Mouse (Mus musculus) 3134 (cell line): ENCODE measurements around the gene Tmem185b.

ENCODE experiments used
- DNase-seq: peaks from one replicate; pipeline ENCODE4 v3.0.0-alpha.2; 2011; ENCODE audit warnings: low spot score; ENCODE audit not compliant: insufficient read length; ENCODE audit errors: extremely low read depth

Tmem185b gene

DNA sequence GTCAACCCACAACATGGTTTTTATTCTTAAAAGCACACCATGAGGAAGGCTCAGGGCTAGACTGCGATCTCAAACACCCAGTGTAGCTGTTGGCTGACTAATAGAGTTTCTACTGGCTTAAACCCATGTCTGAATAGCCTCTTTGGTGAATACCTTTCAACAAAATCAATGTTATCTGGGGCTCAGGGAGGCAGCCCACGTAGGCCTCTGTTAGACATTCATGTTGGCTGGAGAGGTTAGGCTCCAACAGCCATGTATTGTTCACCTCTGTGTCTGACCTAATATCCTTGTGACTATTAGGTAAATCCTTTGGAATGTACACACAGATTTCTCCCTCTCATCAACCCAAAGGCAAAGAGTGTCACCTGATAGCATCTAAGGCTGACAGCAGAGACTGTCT lies 10.2 kb downstream of the Tmem185b start:
- DNase-seq = no peak

DNA sequence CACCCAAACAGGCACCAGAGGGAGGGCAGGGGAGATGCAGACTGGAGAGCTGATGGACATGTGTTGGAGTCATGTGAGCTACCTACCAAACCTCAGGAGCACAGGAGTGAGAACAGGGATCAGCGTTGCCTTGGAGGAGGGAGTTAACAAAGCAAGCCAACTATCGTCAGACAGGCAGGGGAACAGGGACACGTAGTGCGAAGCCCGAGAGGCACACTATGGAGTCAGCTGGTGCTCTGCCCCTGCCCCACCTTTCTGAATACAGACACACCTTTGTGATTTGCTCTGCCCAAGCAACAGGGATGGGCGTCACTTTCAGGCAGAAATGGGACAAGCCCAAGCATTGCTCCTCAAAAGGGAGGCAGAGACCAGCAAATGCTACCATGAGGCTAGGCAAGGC lies 11.7 kb downstream of the Tmem185b start:
- no peak for DNase-seq

DNA sequence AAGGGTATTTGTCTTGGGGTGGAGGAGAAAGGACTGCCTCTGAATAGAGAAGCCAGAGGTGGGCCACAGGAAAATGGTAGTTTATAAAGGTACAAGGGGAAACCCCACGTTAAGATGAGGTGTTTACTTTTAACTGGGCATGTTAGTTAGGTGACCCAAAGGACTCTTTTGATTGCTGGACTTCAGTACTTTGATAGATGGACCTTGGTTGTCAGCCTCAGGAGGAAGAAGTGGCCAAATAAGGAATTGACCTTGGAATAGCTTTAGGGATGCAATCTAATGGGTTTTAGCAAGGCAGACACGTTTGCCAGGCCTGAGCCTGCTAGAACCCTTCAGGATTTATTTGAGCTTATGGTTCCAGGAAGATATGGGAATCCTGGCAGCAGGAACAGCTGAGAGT lies 13.3 kb downstream of the Tmem185b start:
- no peak for DNase-seq

DNA sequence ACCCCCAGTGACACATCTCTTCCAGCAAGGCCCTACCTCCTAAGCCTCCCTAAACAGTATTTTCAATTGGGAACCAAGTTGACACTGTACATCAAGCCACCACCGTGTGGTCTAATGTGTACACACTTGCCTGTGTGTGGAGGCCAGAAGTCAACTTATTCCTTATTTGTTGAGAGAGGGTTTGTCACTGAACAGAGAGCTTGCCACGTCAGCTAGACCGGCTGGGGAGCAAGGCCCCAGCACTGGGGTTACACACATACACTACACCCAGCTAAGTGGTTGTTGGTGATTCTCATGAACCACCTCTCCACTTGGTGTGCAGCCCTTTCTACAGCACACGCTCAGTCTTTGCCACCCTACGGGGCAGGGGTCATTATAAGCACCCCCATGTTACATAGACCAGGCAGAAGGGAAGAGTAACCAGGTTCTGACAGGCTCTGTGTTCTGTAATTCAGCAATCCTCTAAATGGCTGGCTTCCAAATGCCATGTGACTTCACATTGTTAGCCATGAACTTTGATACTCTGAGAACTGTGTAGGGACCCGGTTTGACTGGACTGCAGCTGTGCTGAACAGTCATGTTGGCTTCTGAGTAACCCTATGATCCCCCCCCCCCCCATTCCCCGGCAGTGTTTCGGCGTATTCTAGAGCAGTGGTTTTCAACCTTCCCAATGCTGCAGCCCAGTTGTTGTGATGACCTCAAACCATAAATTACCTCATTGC lies 15.0 kb downstream of the Tmem185b start:
- no peak for DNase-seq

DNA sequence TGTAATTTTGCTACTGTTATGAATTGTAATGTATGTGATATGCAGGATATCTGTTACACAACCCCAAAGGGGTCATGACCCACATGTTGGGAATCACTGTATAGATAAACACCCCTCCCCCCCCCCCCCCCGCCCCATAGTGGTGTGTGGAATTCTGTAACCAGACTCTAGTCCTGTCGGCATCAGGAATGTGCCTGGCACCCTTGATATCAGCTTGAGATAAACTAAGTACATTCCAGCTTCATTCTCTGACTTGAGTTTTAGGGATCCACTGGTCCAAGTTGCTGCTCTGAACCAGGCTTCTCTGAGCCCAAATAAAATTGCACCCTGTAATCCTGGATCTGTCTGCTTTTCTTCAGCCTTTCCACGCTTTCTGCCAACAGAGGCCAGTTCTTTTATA lies 15.6 kb downstream of the Tmem185b start:
- DNase-seq = no peak

DNA sequence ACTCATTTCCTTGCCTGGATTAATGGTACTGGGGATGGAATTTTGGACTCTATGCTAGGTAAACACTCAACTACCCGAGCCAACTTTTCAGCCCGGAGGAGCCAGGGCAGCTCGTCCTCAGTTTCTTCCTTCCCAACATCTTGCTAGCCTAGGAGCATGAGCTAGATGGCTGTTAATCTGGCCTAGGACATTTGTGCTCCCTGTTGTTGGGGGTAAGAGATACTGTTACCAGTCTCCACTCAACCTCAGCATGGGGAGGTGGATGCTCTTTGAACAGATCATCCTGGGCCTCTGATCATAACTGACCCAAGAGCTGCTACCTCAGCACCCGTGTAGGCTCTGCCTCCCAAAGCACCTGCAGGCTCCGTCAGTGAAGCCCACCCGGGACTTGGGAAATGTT lies 17.4 kb downstream of the Tmem185b start:
- no peak for DNase-seq

DNA sequence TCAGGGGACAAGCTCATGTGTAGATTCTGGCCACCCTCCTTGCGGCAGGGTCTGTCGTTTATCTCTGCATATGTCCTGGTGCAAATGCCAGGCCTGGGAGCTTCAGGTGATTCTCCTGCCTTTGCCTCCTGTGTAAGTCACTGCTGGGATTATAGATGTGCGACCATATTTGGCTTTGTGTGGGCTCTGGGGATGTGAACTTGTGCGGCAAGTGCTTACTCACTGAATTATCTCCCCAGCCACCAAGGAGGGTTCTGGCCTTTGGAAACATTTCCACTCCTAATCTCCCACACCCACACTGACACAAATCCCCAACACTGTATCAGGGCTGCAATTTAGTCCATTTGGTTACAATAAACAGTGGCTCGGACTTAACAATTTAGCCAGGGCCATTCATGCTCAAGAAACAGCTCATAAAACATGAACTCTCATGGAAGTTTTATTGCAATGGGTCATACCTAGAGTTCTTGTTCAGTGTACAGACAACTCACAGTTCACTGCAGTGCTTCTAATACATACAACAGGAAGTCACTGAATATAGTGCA lies 18.7 kb downstream of the Tmem185b start:
- DNase-seq = no peak

DNA sequence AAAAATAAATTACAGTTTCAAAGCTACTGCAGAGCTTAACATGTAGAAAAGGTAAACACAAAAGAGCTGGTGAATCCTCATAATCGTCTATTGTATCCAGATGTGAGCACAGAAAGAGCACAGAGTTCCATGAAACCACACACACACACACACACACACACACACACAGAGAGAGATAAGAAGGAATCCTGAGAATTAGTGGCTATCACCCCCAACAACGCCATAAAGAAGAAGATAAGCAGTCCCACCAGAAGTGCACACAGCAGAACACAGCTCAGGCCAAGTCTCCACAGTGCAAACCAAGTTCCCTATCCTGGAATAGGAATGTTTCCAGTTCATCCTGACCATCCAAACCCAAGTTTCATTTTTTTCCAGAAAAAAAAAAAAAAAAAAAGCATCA lies 19.2 kb downstream of the Tmem185b start:
- no peak for DNase-seq

DNA sequence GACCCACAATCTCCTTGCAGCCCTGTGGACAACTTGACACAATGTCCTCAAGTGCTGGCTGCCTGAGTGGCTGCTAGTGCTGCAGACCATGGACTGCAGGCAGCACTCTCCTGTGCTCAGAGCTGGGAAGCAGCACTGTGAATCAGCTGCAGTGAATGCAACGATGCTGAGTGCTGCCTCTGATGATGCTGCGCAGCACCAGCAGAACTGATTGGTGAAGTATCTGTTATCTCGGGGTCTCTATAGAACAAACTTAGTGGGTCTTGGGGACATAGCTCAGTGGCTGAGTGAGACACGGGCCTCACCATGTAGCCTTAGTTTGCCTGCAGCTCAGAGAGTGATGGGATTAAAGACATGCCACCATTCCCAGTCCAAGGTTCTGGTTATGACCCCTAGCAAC lies 19.7 kb downstream of the Tmem185b start:
- no peak for DNase-seq

DNA sequence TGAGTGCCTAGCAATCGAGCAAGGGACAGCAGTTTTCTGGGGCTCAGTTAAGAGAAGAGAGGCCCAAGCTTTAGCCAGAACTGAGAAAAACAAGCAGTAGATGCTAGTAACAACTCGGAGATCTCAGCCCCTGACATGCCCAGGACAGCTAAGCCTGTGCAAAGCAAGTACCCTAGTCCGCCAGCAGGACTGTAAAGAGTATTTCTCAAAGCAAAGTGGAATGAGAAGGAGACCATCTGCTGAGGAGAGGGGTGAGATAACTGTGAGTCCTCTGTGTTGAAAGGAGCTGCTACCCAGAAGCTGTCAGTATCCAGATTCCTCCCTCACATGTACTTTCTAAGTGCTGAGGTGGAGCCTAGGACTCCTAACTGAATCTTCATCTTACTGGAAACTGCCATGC lies 20.5 kb downstream of the Tmem185b start:
- DNase-seq = no peak

DNA sequence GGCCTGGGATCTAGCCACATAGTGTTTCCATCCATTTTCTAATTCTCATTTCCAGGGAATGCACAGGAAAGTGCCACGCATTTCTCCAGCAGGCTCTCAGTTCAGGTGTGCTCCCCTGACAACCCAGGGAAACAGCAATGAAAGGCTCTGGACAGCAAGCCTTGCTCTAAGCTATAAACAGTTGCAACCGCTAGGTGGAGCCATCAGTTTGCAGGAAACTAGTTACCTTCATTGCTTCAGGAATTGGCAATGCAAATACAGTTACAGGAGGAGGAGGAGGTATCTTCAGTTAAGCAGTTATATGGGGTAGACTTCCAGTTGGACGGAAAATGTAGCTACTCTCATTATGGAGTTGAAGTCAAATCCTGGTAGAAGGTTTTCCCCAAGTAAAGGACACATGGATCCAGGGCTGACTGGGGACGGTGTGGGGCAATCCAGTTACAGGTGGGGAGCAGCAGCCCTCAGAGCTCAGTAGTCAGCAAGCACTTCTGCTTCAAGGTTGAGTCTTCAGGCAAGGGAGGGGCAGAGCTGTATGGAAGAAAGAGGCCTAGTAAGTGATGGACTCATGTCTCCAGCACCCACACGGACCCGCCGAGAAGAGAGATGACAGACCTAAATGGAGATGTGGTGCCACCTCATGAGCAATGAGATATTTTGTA lies 22.8 kb downstream of the Tmem185b start:
- no peak for DNase-seq

DNA sequence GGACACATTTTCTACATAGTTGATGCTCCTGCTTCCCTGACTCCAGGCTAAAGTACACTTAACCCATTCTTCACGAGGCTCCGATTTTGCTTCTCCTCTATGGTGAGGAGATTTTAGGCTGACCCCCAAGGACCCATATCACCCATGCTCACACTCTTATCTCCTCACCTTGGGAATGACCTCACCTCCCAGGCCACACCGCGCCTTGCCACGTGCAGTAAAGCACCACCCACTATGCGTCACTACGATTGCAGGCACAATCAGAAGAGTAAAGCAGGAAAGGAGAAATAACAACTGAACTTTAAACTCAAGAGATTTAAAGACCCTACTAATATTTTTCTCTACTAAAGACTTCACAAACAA lies 23.3 kb downstream of the Tmem185b start:
- DNase-seq = no peak

DNA sequence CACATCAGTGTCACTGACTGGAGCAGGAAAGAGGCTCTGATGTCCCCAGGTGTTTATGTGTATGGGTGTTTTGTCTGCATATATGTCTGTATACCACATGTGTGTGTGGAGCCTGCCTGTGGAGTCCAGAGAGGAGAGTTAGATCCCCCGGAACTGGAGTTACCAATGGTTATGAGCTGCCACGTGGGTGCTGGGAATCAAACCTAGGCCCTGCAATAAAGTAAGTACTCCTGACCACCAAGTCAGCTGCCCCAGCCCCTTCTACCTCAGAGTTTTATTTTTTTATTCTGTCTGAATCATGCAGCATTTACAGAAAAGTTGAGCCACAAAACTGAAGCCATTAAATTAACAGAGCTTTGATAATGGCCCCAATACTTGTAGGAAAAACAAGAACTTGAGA lies 24.1 kb downstream of the Tmem185b start:
- no peak for DNase-seq

DNA sequence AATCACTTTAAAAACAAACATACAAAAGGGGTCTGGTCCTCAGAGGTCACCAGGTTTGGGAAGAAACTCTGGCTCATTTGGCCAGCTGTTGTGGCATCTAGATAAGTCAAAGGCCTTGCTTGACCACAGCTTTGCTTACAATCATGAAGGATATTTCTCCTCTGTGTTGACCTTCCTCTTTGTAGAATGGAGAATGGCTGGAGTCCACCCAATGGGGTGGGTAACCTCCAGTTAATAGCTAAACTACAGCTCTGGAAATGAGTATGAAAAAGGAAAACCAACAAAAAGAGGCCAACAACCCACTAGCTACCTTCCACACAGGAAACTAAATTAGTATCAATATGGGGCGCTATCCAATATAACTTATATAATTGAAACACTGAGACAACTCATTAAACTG lies 25.7 kb downstream of the Tmem185b start:
- DNase-seq = no peak

DNA sequence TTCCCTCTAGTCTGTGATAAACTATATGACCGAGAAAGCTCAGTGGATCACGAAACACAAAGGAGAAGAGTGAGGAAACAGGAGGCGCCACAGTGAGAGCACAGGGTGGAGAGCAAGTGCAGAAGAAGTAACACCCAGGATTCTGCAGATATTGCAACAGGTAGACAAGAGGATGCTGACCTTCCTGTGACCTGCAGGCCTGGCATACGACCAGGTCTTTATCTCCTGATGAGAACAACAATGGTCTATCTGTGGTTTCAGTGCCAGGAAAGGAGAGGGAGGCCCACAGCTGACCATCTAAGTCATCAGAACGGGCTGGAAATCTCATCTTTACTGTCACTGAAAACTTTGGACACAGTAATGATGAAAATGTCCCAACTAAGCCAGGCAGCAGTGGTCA lies 29.7 kb downstream of the Tmem185b start:
- no peak for DNase-seq

DNA sequence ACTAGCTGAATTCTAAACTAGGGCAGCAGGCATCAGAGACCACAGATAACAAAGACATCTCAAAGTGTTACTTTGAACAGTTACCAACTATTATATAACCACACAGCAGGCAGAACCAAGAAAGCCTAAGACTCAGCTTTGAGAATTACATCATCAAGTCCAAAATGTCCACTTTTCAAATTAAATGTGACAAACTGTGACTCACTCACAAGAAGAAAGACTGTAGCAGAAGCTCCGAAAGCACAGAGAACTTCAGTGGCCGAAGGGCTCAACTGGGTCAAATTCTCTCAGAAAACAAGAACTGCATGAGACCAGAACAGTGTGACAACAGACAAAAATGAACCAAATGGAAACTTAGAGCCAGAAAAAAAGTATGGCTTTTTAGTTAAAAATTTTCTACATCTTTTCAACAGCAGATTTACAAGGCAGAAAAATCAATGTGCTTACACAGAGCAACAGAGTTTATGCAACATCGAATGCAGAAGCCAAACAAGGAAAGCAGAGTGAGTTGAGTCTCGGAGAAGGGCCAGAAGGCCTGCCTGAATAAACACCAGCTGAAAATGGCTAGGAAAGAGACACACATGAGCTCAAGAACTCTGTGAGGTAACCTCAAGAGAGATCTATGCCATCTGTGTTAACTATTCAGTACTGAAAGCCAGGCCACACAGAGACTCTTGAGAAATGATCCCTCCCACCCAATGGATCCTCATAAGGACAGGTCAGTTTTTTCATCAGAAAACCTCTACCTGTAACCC lies 31.9 kb downstream of the Tmem185b start:
- DNase-seq = no peak

DNA sequence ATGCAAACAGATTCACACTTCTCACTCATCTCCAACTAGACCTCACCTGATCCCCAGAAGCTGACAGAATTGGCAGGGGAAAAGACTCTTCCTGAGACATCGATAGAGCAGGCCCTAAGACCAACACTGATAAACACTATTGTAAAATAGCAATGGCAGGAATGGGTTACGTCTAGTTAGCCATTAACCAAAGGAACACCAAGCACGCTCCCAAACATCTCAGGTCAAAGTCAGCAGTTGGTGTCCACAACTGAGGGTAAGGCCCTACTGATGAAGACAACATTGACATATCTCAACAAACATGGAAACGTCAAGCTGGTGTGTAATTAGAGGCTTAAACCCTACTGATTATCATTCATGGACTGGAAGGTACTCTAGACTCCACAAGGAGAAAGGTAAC lies 39.6 kb downstream of the Tmem185b start:
- no peak for DNase-seq

DNA sequence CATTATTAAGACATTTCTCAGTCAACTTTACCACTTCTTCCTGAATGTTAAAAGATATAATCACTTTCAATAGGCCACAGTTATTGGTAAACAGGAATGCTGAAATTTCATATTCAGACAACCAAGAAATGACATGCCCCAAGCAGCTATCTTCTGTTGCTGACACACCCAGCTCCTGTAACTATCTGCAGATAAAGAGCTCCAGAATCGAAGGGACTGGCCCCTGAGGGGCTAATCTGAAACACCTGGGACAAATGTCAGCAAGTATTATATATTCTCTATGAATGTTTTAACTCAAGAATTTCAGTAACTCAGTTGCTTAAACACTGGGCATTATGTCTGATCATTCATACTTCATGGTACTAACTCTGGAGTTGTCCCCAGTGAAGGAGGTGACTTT lies 44.2 kb downstream of the Tmem185b start:
- DNase-seq = no peak
